Mouse (Mus musculus) skeletal muscle tissue, postnatal 0 days (tissue): ENCODE measurements around the gene H2afy. TPM values are rescaled to one million over a fixed set of nuclear protein-coding genes. Genes with fewer than 3 reads are reported as not detected.

ENCODE experiments used
- polyA plus RNA-seq: library from polyadenylated mRNA; unstranded; fragments of >200 nt; fragmentation: Nextera tagmentation; extraction: Ambion mirVana; gene quantifications from 2 replicates; pipeline ENCODE4 v1.2.1, GENCODE M21; 2015

The H2afy gene
- polyA plus RNA-seq, result 77.7 and 90.8 TPM in 2 replicates

DNA sequence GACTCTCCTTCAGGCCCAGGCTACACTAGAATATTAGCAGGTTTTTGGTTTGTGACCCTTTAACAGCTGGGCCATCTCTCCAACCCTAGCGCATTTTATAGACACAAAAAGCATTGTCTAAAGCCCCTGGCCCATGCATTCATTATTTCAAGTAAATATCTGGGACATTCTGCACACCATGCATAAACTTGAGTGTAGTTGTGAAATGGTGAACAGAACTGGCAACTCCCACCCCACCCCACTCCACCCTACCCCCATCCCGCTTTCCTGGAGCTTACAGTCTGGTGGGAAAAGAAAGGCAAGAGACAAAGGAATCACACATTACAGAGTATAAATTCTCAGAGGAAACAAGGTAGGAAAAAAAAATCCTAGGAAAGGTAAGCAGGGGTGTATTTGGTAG lies at the start of gene H2afy:
Gene H2afy (minus strand): TSS at position 162 of the 400 bp plus-strand sequence.

DNA sequence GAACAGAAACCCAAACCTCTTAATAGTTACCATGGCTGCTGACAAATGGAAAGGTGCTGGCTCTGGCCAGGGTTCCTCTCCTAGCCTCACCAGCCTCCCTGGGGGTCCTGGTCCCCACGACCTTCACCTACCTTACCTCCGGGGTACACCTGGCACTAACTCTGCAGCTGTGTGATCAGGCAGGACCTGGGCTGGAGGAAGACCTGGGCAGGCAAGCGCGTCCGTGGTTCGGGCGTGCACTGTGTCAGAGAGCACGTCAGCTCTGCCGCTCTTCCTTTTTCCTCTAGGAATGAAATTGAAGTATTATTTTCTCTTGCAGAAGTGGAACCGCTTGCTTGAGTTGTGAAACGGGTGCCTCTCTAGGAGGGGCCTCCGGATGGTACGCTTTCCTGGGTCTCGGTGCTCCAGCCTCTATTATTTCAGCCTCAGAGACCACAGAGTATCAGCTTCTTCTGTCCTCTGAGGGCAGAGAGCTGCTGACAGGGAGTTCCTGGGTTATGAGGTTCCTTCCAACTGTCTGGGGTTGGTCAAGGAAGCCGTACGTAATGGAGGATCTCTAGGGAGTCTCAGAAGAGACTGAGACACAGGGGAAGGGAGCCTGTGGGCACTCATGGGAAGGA lies 42.4 kb upstream of the H2afy start, which contains the start of gene Tifab:
Gene Tifab (minus strand): TSS at position 470 of the 620 bp plus-strand sequence.

Other genes with a start within 250 kb of the H2afy start
- gene Tifab, start 42.5 kb upstream of the H2afy start, polyA plus RNA-seq, result 1.0 and 1.5 TPM in 2 replicates
- not detected in 2 replicates for gene Neurog1, start 115.8 kb upstream of the H2afy start, polyA plus RNA-seq
- 4.6 and 14.3 TPM in 2 replicates for gene Cxcl14, start 160.2 kb upstream of the H2afy start, polyA plus RNA-seq